Mouse (Mus musculus): ENCODE measurements around the gene Grb2.
A peak's percentile ranks its signal among the peaks of the same experiment; 100 is the strongest.

The Grb2 gene

DNA sequence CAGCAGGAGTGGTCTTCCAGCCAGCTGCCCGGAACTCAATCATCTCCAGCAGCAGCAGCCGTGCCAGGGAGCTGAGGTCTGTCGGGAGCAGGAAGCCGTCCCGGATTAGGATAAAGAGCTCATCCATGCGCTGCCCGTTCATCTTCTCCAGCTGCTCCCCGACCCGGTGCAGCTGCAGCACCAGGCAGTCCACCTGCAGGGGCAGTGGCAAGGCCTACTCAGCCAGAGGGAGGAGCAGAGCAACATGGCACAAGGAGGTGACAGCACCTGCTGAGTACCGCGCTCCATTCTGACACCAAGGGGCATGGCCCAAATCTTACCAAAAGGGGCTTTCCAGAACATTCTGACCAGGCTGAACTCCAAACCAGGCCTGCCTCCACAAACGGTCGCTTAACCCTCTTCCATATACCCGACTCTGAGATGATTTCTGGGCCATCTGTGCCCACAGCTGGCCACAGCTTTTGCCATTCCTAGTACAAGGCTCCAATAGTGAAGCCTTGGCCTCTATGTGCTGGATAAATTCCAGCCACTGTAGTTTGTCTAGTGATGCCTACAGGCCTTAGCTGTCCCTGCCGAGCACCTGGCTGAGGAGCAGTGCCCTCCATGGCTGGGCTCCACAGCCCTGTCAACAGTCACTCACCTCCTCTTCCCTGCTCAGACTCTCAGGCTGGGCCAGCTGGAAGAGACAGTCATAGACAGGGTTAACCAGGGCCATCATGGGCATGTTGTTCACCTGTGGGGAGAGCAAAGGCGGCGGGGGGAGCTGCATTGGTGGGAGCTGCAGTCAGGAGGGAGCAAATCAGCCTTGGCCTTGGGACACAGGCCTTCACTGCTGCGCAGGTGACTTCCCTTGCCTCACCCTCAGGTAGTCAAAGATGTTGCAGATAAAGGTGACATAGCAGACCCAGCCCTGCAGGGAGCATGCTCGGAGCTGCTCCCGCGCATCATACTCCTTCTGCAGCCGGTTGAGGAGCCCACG, 99.7 kb downstream of the Grb2 start:
- DNase-seq (ENCODE audit: low spot score in 2 of 2): no peak

DNA sequence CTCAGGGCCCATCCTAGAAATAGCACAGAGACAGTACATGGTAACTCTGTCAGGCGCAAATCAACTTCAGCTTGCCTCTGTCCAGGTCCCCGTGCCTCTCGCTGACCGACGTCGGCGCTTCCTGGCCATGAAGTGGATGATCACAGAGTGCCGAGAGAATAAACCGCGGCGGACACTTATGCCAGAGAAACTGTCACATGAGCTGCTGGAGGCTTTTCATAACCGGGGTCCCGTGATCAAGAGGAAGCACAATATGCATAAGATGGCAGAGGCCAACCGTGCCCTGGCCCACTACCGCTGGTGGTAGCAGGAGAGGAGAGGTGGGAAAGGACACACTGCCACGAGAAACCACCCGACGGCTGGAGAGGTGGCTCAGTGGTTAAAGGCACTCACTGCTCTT, 101.7 kb downstream of the Grb2 start:
- DNase-seq (ENCODE audit: low spot score in 2 of 2): no peak

DNA sequence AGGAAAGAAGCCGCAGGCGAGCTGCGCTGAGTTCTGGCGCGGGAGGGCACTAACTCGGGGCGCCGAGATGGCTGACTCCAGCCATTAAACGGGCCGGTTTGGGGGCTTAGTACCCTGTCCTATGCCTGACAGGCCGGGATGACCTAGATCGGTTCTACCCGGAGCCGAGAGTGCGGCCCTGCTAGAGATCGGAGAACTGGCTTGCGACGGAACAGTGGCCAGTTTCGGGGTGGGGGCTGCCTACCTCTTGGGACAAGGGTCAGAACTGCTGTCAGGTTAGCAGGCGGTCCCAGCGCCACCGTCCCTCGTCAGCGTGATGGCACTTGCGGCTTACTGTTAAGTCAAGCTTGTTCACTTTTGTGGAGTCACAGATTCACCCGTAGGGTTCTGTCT, 104.1 kb downstream of the Grb2 start:
- DNase-seq (ENCODE audit: low spot score in 2 of 2): no peak

DNA sequence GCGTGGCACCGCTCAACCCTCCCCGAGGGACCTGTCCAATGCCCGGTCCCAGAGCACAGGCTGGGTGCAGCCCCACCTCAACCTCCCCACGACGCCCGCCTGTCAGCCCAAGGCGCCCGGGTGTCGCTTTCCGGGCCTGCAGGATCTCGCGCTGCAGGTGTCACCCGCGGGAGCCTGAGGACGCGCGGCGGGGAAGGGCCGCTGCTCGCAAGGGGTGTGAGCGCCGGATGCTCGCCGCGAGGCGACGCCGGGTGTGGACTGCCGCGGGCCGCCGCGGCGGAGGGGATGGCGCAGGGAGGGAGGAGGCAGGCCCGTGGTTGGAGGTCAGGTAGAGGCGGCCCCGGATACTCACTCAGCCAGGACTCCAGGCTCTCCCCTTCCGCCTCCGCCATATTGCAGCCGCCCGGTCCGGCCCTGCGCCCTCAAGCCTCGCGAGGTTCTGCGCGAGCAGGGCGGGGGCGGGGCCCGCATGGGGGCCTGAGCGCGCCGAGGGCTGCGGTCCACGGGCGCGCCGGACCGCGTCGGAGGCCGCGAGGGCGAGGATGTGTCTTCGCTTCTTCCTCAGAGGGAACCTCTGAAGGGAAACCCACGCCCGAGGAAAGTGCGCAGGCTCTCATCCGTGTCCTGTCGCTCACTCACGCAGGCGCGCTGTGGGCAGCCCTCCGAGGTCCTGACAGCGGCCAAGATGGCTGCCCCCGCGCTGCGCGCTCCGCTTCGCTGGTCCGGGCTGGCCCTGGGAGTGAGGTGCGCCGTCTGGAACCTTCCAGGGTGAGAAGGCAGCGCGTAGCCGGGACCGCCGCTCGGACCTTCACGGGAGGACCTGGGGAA, 104.7 kb downstream of the Grb2 start, which contains the start of the genes Mrps7 and Gga3:
Mrps7 (plus strand) TSS at position 450 of the 828 bp plus-strand sequence.
Gga3 (minus strand) TSS at position 576 of the 828 bp plus-strand sequence.
- peak; percentile 83 to 90 for DNase-seq (ENCODE audit: low spot score in 2 of 2)

DNA sequence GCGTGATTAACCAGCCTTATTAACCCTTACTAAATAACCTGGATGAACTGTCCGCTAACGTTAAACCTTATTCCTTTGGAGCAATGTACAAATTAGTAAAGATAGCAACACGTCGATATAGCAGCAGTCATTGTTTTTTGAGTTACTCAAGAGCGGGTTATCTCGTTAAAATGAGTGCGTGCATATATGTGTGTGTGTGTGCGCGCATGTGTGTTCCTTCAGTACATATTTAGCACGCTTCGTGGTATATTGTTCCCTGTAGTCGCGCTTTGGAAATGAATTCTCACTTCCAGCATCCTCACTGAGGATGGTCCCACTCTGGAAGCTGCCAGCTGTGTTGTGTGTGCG, 105.3 kb downstream of the Grb2 start:
- no peak for DNase-seq (ENCODE audit: low spot score in 2 of 2)

DNA sequence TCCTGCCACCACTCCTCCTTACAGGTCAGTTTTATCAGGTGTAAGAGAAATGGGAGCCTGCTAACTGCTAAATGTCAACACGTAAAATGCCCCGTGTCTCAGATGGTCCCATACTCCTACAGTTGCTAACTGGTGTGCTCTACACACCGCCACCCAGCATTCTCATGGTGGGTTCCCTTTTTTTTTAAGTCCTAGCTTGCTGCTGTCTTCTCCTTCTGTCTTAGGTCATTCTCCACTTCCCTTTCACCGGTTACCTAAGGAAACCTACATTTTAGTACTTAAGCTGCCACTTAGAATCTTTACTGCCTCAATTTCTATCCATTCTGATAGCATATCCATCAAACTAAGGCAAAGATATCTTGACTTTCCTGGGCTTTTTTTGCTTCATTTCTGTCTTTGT, 107.2 kb downstream of the Grb2 start:
- DNase-seq (ENCODE audit: low spot score in 2 of 2): no peak

DNA sequence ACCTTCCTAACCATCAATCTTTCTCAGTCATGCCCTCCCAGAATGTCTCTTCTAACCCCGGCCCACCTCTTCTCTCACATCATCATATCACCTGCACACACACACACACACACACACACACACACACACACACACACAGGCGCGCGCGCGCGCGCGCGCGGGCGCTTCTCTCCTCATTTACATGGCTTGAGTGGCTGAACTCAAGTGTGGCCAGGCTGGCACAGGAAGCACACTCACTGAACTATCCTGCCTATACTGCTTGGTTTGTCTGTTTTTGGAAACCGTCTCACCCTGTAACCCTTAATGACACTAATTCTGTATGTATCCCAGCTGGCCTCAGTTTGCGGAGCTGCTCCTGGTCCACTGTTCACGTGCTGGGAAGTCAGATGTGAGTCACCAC, 107.7 kb downstream of the Grb2 start:
- no peak for DNase-seq (ENCODE audit: low spot score in 2 of 2)

DNA sequence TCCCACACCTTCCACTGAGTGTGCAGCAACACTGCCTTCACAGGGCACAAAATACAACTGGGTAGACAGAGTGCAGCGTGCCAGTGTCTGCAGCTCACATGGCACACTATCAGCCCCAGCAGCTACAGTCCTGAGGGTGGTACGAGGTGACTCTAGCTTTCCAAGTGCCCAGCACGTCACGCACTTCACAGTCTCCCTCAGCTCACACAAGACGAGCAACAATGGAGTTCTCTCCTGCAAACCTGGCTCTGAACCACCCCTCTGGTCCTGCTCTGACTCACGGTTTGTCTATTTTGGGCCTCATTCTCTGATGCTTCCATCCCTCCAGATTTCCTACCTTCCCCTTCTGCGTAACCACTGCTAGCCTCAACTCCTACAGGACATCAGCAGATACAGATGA, 108.7 kb downstream of the Grb2 start:
- DNase-seq (ENCODE audit: low spot score in 2 of 2): no peak

DNA sequence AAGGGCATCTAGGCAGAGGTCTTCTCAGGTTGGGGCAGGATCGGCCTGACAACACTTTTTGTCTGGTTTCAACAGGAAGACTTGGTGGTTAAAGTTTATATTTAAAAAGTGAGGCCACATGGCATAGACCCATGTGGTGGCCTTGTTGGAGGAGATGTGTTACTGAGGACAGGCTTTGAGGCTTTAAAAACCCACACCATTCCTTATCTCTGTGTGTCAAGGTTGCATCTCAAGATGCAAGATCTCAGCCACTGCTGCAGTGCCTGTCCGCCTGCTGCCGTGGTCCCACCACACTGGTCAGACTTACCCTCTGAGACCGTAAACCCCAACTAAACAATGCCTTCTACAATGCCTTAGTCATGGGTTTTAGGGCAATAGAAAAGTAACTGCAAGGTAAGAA, 110.1 kb downstream of the Grb2 start:
- DNase-seq (ENCODE audit: low spot score in 2 of 2): no peak

DNA sequence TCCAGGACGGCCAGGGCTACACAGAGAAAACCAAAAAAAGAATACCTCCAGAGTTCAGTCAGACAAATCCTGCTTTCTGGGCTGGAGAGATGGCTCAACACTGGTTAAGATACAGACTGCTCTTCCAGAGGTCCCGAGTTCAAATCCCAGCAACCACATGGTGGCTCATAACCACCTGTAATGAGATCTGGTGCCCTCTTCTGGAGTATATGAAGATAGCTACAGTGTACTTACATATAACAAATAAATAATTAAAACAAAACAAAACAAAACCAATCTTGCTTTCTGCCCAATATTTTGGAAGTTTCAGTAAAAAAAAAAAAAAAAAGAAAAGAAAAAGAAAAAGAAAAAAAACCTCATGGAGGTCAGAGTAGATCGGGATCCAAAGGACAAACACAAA, 113.2 kb downstream of the Grb2 start:
- no peak for DNase-seq (ENCODE audit: low spot score in 2 of 2)

All from thymus, postnatal 10 days (tissue).